Mouse (Mus musculus) kidney, embryonic 16.5 days (tissue): ENCODE results near the gene Chrna9. TPM values are rescaled to one million over a fixed set of nuclear protein-coding genes. Genes with fewer than 3 reads are reported as not detected.

Source experiments
- ATAC-seq: fragments of 200-750 bp; cut with Nextera tagmentation; 2 replicates; pipeline ENCODE4 v1.8.0; 2017; ENCODE audit warnings: moderate TSS enrichment; ENCODE audit not compliant: low FRiP score, low TSS enrichment
- H3K27ac ChIP-seq: fragments of 300-500 bp; sonication (generic); 2 replicates; pipeline ENCODE4 v1.5.1; 2014; ENCODE audit warnings: low read length
- H3K27me3 ChIP-seq: fragments of 300-500 bp; sonication (generic); 2 replicates; pipeline ENCODE4 v1.6.1; 2014; ENCODE audit warnings: low read length, control low read depth, mixed read lengths; ENCODE audit not compliant: insufficient read depth
- H3K36me3 ChIP-seq: fragments of 300-500 bp; sonication (generic); 2 replicates; pipeline ENCODE4 v1.6.1; 2014; ENCODE audit warnings: low read length, control low read depth, mixed read lengths; ENCODE audit not compliant: insufficient read depth
- H3K4me1 ChIP-seq: fragments of 300-500 bp; sonication (generic); 2 replicates; pipeline ENCODE4 v1.6.1; 2014; ENCODE audit warnings: low read length, control low read depth, mixed read lengths; ENCODE audit not compliant: insufficient read depth
- H3K4me2 ChIP-seq: fragments of 300-500 bp; sonication (generic); replicated peaks from 2 replicates; pipeline ENCODE4 v1.6.1; 2014; ENCODE audit warnings: low read depth, low read length
- H3K4me3 ChIP-seq: fragments of 300-500 bp; sonication (generic); 2 replicates; pipeline ENCODE4 v1.5.1; 2014; ENCODE audit warnings: mild to moderate bottlenecking, low read length
- H3K9ac ChIP-seq: fragments of 300-500 bp; sonication (generic); replicated peaks from 2 replicates; pipeline ENCODE4 v1.6.1; 2014; ENCODE audit warnings: low read length
- H3K9me3 ChIP-seq: fragments of 300-500 bp; sonication (generic); 2 replicates; pipeline ENCODE4 v1.6.1; 2016; ENCODE audit warnings: low read length, control low read depth
- WGBS: fragments of 180-500 bp; shearing (Covaris S2); extraction: QIAGEN DNeasy Blood & Tissue Kit; methylation state at CpG from one replicate; pipeline ENCODE4 v1.1.7; 2014; 5-methylcytosine and 5-hydroxymethylcytosine counted together
- polyA plus RNA-seq: library from polyadenylated mRNA; unstranded; fragments of >200 nt; fragmentation: Nextera tagmentation; extraction: Ambion mirVana; gene quantifications from 2 replicates; pipeline ENCODE4 v1.2.1, GENCODE M21; 2015

Gene Chrna9
- polyA plus RNA-seq, 1 experiment from 2014 or later, result 0.30 TPM

GRCm38 (mm10) chr5:66000074-66000473 is 65.4 kb downstream of the Chrna9 start:
- Histone ChIP-seq H3K4me2 (no peak overlapping the region), H3K4me1 (peaks cover 17% of the 10 kb centered on the region), H3K27me3 (no peaks in the 10 kb centered on the region), H3K9ac (no peak overlapping the region), H3K4me3 (no peak overlapping the region), H3K36me3 (no peaks in the 10 kb centered on the region), H3K27ac (peak overlapping the region; percentile 80), H3K9me3 (no peaks in the 10 kb centered on the region)
- 38% methylated on average over 7 of the region's 7 CpGs for WGBS
- peak; percentile 86 for ATAC-seq

- H3K4me3 ChIP-seq, result no peak overlapping the region
- ATAC-seq, result peak; percentile 62
- H3K4me2 ChIP-seq, result no peak overlapping the region
- no peaks in the 10 kb centered on the region for H3K9me3 ChIP-seq
- peak overlapping the region; percentile 80 for H3K27ac ChIP-seq
- WGBS, result 13% methylated on average over 6 of the region's 6 CpGs
- H3K36me3 ChIP-seq, result no peaks in the 10 kb centered on the region
- no peak overlapping the region for H3K9ac ChIP-seq
- peaks cover 17% of the 10 kb centered on the region for H3K4me1 ChIP-seq
- no peaks in the 10 kb centered on the region for H3K27me3 ChIP-seq
Measured at GRCm38 (mm10) chr5:66000567-66001125, 65.9 kb downstream of the Chrna9 start.

- H3K9ac ChIP-seq, result no peak overlapping the region
- H3K36me3 ChIP-seq, result no peaks in the 10 kb centered on the region
- no peaks in the 10 kb centered on the region for H3K9me3 ChIP-seq
- no peaks in the 10 kb centered on the region for H3K27me3 ChIP-seq
- H3K4me2 ChIP-seq, result no peak overlapping the region
- H3K4me3 ChIP-seq, result no peak overlapping the region
- no peak for ATAC-seq
- peak overlapping the region; percentile 80 for H3K27ac ChIP-seq
- peaks cover 17% of the 10 kb centered on the region for H3K4me1 ChIP-seq
- 58% methylated on average over 5 of the region's 5 CpGs for WGBS
Measured at GRCm38 (mm10) chr5:66001232-66001631, 66.5 kb downstream of the Chrna9 start.

DNA sequence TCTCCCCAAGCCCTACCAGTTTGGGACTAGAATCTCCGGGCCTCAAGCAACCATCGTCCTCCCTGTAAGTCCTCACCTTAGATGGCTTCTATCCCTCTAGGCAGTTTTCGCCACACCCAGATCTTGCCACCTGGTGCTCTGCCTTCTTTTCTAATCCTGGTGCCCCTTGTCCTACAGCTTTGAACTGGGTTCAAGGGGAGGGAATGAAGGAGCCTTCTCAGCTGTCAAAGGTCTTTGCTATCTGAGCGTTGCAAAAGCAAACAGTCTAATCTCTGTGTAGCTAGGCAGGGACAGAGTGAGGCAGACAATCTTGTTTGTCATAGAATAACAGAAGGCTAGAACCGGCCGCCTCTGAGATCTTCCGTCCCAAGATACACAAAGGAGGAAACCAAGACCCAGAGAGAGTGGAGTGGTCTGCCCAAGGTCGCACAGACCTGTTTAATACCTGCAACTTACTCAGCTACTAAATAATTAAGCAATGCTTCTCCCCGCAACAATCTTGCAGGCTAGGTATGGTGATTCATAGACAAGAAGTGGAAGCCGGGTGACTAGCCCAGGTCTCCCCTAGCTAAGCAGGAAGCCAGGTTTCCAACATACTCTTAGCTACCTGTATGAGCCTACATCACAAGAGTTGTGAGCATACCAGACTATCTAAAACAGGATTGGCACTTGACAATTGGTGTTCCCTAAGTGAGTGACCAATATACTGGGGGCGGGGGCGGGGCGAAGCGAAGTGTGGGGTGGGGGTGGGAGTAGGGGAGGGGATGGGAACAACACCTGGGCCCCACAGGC is 69.6 kb downstream of the Chrna9 start, which contains the start of gene 9130230L23Rik:
TSS of gene 9130230L23Rik (minus strand) at position 152 of the 792 bp plus-strand sequence.
- WGBS, result 63% methylated on average over 14 of the region's 14 CpGs
- no peak for ATAC-seq
- no peak within 1 kb of the TSS for H3K4me3 ChIP-seq
- no peaks in the 10 kb centered on the region for H3K9me3 ChIP-seq
- no peak within 1 kb of the TSS for H3K4me2 ChIP-seq
- H3K9ac ChIP-seq, result no peak within 1 kb of the TSS
- no peaks in the 10 kb centered on the region for H3K36me3 ChIP-seq
- peaks cover 17% of the 10 kb centered on the region for H3K4me1 ChIP-seq
- H3K27me3 ChIP-seq, result no peaks in the 10 kb centered on the region
- peak within 1 kb of the TSS; percentile 63 for H3K27ac ChIP-seq

GRCm38 (mm10) chr5:66005041-66005678 is 70.4 kb downstream of the Chrna9 start:
- H3K9ac ChIP-seq, result no peak overlapping the region
- 46% methylated on average over 16 of the region's 16 CpGs for WGBS
- no peaks in the 10 kb centered on the region for H3K9me3 ChIP-seq
- no peak overlapping the region for H3K4me3 ChIP-seq
- H3K4me1 ChIP-seq, result peaks cover 12% of the 10 kb centered on the region
- H3K36me3 ChIP-seq, result no peaks in the 10 kb centered on the region
- H3K27me3 ChIP-seq, result no peaks in the 10 kb centered on the region
- H3K4me2 ChIP-seq, result no peak overlapping the region
- H3K27ac ChIP-seq, result peak overlapping the region; percentile 63
- ATAC-seq, result no peak; the same call in 1 of the 2 replicates

DNA sequence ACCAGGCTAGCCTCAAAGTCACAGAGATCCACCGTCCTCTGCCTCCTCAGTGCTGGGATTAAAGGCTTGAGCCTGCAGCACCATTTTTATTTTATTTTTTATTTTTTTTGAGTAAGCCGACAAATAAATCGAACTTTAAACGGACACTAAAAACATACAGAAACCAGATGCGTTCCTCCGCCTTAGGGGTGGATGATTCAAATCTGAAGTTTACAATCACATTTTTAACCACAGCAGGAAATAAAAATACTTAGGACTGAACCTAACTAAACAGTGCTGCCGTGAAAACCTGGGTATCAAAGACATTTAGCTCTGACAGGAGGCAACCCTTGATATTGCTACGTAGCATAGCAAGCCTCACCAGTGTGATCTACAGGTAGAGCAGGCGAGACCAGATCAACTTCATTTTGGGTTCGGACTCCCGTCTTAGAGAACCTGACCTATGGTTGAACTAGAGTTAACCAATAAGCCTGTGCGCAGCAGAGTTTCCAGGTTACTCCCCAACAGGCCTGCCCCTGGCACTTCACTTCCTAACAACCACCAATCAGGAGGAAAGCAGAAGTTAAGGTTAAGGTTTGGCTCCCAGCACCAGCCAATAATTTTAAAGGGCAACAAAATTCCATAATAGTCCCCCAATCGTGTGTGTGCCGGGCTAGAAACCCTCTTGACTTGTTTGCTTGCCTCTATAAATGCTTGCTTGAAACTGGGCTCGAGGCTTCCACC is 73.7 kb downstream of the Chrna9 start:
- WGBS, result 74% methylated on average over 15 of the region's 15 CpGs
- H3K4me3 ChIP-seq, result no peak overlapping the region
- no peaks in the 10 kb centered on the region for H3K9me3 ChIP-seq
- no peak overlapping the region for H3K27ac ChIP-seq
- H3K36me3 ChIP-seq, result no peaks in the 10 kb centered on the region
- no peaks in the 10 kb centered on the region for H3K27me3 ChIP-seq
- ATAC-seq, result no peak
- no peak overlapping the region for H3K9ac ChIP-seq
- no peak overlapping the region for H3K4me2 ChIP-seq
- H3K4me1 ChIP-seq, result no peaks in the 10 kb centered on the region; the same call in 1 of the 2 replicates

GRCm38 (mm10) chr5:66013999-66014398 is 79.3 kb downstream of the Chrna9 start:
- Histone ChIP-seq H3K36me3 (0 out of 2 replicates have a peak, but pooled peaks cover under 1% of the 10 kb centered on the region), H3K9ac (no peak overlapping the region), H3K27me3 (no peaks in the 10 kb centered on the region), H3K4me2 (no peak overlapping the region), H3K27ac (peak overlapping the region; percentile 92), H3K4me3 (no peak overlapping the region), H3K4me1 (peaks cover 5% of the 10 kb centered on the region; the same call in 1 of the 2 replicates), H3K9me3 (no peaks in the 10 kb centered on the region)
- WGBS, result 56% methylated on average over 3 of the region's 3 CpGs
- peak; percentile 85 for ATAC-seq

DNA sequence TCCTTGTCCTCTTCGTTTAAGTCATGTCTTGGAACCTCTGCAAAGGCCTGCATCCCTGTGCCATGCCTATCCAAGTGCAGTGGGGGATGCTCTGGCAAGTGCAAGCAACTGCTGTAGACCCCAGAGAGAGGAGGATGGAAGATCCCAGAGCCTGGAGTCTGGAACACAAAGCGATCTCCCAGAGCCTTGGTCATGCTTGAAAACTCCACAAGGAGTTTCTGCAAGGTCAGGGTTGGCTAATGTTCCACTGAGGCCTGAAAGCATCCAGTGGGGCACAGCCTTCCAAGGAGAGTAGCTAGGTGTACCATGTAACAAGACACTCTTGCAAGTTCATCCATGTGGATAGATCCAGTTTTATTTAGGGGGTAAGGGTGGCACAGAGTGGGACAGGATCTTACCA is 79.7 kb downstream of the Chrna9 start:
- 54% methylated on average over 2 of the region's 2 CpGs for WGBS
- Histone ChIP-seq H3K9ac (no peak overlapping the region), H3K36me3 (0 out of 2 replicates have a peak, but pooled peaks cover 4% of the 10 kb centered on the region), H3K9me3 (no peaks in the 10 kb centered on the region), H3K4me1 (peaks cover 5% of the 10 kb centered on the region; the same call in 1 of the 2 replicates), H3K4me2 (no peak overlapping the region), H3K27ac (peak overlapping the region; percentile 92), H3K4me3 (no peak overlapping the region), H3K27me3 (no peaks in the 10 kb centered on the region)
- peak; percentile 90 for ATAC-seq

DNA sequence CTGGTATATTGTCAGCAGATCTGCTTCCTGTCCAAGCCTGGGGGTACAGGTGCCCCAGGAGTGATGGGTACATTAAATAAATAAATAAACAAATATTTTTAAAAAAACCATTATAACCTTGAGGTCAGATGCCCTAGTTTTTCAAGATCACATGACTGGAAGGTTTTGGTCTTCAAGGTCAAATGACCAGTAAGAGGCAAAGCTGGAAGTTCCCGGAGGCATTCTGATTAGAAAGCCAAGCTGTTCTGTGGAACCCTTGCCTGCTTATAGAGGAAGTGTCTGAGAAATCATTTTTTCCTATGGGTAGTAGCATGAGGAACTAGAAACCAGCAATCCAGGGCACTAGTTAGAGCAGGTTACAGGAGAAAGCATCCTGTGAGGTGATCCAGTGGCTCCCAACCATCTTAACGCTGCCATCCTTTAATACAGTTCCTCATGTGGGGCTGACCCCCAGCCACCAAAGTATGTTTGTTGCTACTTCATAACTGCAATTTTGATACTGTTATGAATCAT is 80.8 kb downstream of the Chrna9 start:
- peak overlapping the region; percentile 92 for H3K27ac ChIP-seq

More for the DNA sequence above, 80.8 kb downstream of the Chrna9 start:
- Histone ChIP-seq H3K36me3 (peaks cover 7% of the 10 kb centered on the region; the same call in 1 of the 2 replicates), H3K4me2 (no peak overlapping the region), H3K9me3 (peaks cover 4% of the 10 kb centered on the region; the same call in 1 of the 2 replicates), H3K27me3 (no peaks in the 10 kb centered on the region), H3K4me1 (peaks cover 5% of the 10 kb centered on the region; the same call in 1 of the 2 replicates), H3K9ac (no peak overlapping the region), H3K4me3 (no peak overlapping the region)
- ATAC-seq, result no peak
- WGBS, result 93% methylated on average over 2 of the region's 2 CpGs
